Mouse (Mus musculus) MEL (cell line): ENCODE measurements around the gene Abcc9. TPM values are rescaled to one million over a fixed set of nuclear protein-coding genes. Genes with fewer than 3 reads are reported as not detected.

Experiments used
- DNase-seq: peaks from one replicate; pipeline ENCODE4 v3.0.0; 2011; ENCODE audit warnings: low read depth, low spot score
- H3K27ac ChIP-seq: 2 replicates; pipeline ENCODE4 v1.5.1; 2012; ENCODE audit warnings: low read depth, mild to moderate bottlenecking, control low read depth, low read length, moderate library complexity; ENCODE audit not compliant: control insufficient read depth
- H3K27me3 ChIP-seq, 2 experiments: fragments of 150-350 bp in 1 of 2; sonication (generic) in 1 of 2; 2 replicates each; pipeline ENCODE4 v1.6.1; 2012; ENCODE audit warnings: low read length in 2 of 2, mild to moderate bottlenecking in 2 of 2, improper control_type of control experiment in 1 of 2, moderate library complexity in 1 of 2; ENCODE audit not compliant: insufficient read depth in 2 of 2, control insufficient read depth in 1 of 2
- H3K36me3 ChIP-seq, 2 experiments: 2 replicates each; pipeline ENCODE4 v1.6.1; 2012 to 2014; ENCODE audit warnings: low read length in 2 of 2, improper control_type of control experiment in 1 of 2, inconsistent platforms in 1 of 2, mild to moderate bottlenecking in 1 of 2; ENCODE audit not compliant: insufficient read depth in 2 of 2, control insufficient read depth in 1 of 2
- H3K4me1 ChIP-seq, 2 experiments: fragments of 150-350 bp in 1 of 2; sonication (generic) in 1 of 2; 2 replicates each; pipeline ENCODE4 v1.6.1; 2012; ENCODE audit warnings: low read length in 2 of 2, improper control_type of control experiment in 1 of 2, mild to moderate bottlenecking in 1 of 2; ENCODE audit not compliant: insufficient read depth in 2 of 2, control insufficient read depth in 1 of 2
- H3K4me3 ChIP-seq, 2 experiments: fragments of 150-350 bp in 1 of 2; sonication (generic) in 1 of 2; 2 replicates each; pipeline ENCODE4 v1.5.1; 2012; ENCODE audit warnings: low read depth in 2 of 2, low read length in 2 of 2, mild to moderate bottlenecking in 2 of 2, moderate library complexity in 2 of 2, control low read depth in 1 of 2, improper control_type of control experiment in 1 of 2; ENCODE audit not compliant: control insufficient read depth in 1 of 2, insufficient read depth in 1 of 2
- H3K79me2 ChIP-seq: 2 replicates; pipeline ENCODE4 v1.6.1; 2012; ENCODE audit warnings: mild to moderate bottlenecking, low read length, moderate library complexity; ENCODE audit not compliant: control insufficient read depth, poor library complexity, insufficient read depth
- H3K9ac ChIP-seq: 2 replicates; pipeline ENCODE4 v1.6.1; 2012; ENCODE audit warnings: low read depth, mild to moderate bottlenecking, control low read depth, low read length, moderate library complexity; ENCODE audit not compliant: control insufficient read depth, poor library complexity, severe bottlenecking
- H3K9me3 ChIP-seq: fragments of 150-350 bp; sonication (generic); replicated peaks from 2 replicates; pipeline ENCODE4 v1.6.1; 2012; ENCODE audit warnings: mild to moderate bottlenecking, low read length, improper control_type of control experiment, moderate library complexity; ENCODE audit not compliant: insufficient read depth
- CHD1 ChIP-seq: IDR thresholded peaks from 2 replicates; pipeline ENCODE4 v1.6.1; 2012; ENCODE audit warnings: low read depth, mild to moderate bottlenecking, inconsistent platforms, low read length, improper control_type of control experiment
- CTCF ChIP-seq, 3 experiments: IDR thresholded peaks in 2 of 3; conservative IDR thresholded peaks in 1 of 3; 2 replicates each; pipeline ENCODE4 v1.5.1; 2011 to 2012; ENCODE audit warnings: low read length in 3 of 3, low read depth in 2 of 3, mild to moderate bottlenecking in 2 of 3, improper control_type of control experiment in 1 of 3, inconsistent platforms in 1 of 3, mixed read lengths in 1 of 3, moderate library complexity in 1 of 3; ENCODE audit not compliant: control insufficient read depth in 1 of 3, insufficient read depth in 1 of 3, poor library complexity in 1 of 3, severe bottlenecking in 1 of 3
- EP300 ChIP-seq, 2 experiments: IDR thresholded peaks; 2 replicates each; pipeline ENCODE4 v1.6.1; 2011; ENCODE audit warnings: improper control_type of control experiment in 2 of 2, low read length in 2 of 2, low read depth in 1 of 2, mild to moderate bottlenecking in 1 of 2
- GABPA ChIP-seq: IDR thresholded peaks from 2 replicates; pipeline ENCODE4 v1.6.1; 2012; ENCODE audit warnings: low read depth, mild to moderate bottlenecking, inconsistent platforms, low read length, improper control_type of control experiment, moderate library complexity
- GATA1 ChIP-seq: IDR thresholded peaks from 2 replicates; pipeline ENCODE4 v1.6.1; 2011; ENCODE audit warnings: low read depth, low read length, improper control_type of control experiment
- HCFC1 ChIP-seq: IDR thresholded peaks from 2 replicates; pipeline ENCODE4 v1.6.1; 2012; ENCODE audit warnings: low read depth, mild to moderate bottlenecking, inconsistent platforms, low read length, improper control_type of control experiment, moderate library complexity
- KAT2A ChIP-seq: conservative IDR thresholded peaks from 2 replicates; pipeline ENCODE4 v1.6.1; 2012; ENCODE audit warnings: low read depth, low read length, improper control_type of control experiment, inconsistent platforms
- MAFK ChIP-seq: IDR thresholded peaks from 2 replicates; pipeline ENCODE4 v1.6.1; 2011; ENCODE audit warnings: low read depth, mild to moderate bottlenecking, low read length, improper control_type of control experiment, borderline replicate concordance
- MAX ChIP-seq: IDR thresholded peaks from 2 replicates; pipeline ENCODE4 v1.6.1; 2011; ENCODE audit warnings: low read length, improper control_type of control experiment
- MAZ ChIP-seq: IDR thresholded peaks from 2 replicates; pipeline ENCODE4 v1.6.1; 2012; ENCODE audit warnings: low read depth, mild to moderate bottlenecking, inconsistent platforms, low read length, improper control_type of control experiment
- MXI1 ChIP-seq: IDR thresholded peaks from 2 replicates; pipeline ENCODE4 v1.6.1; 2011; ENCODE audit warnings: mild to moderate bottlenecking, low read depth, low read length, improper control_type of control experiment
- MYC ChIP-seq: IDR thresholded peaks from 2 replicates; pipeline ENCODE4 v1.6.1; 2011; ENCODE audit warnings: low read depth, mild to moderate bottlenecking, low read length, improper control_type of control experiment, moderate library complexity
- NRF1 ChIP-seq: IDR thresholded peaks from 2 replicates; pipeline ENCODE4 v1.6.1; 2014; ENCODE audit warnings: low read depth, mild to moderate bottlenecking, inconsistent platforms, low read length, improper control_type of control experiment, moderate library complexity; ENCODE audit not compliant: poor library complexity, insufficient read depth, severe bottlenecking
- POLR2A ChIP-seq, 2 experiments: IDR thresholded peaks; 2 replicates each; pipeline ENCODE4 v1.6.1; 2011 to 2012; ENCODE audit warnings: low read length in 2 of 2, mild to moderate bottlenecking in 2 of 2, control low read depth in 1 of 2, improper control_type of control experiment in 1 of 2, low read depth in 1 of 2, moderate library complexity in 1 of 2; ENCODE audit not compliant: control insufficient read depth in 1 of 2, insufficient read depth in 1 of 2, poor library complexity in 1 of 2
- POLR2AphosphoS2 ChIP-seq: IDR thresholded peaks from 2 replicates; pipeline ENCODE4 v1.6.1; 2011; ENCODE audit warnings: low read length, improper control_type of control experiment
- POLR2AphosphoS5 ChIP-seq: IDR thresholded peaks from 2 replicates; pipeline ENCODE4 v1.6.1; 2012; ENCODE audit warnings: low read depth, borderline replicate concordance, mild to moderate bottlenecking, inconsistent platforms, low read length, moderate library complexity, mixed read lengths
- RAD21 ChIP-seq: IDR thresholded peaks from 2 replicates; pipeline ENCODE4 v1.6.1; 2011; ENCODE audit warnings: mild to moderate bottlenecking, low read depth, low read length, improper control_type of control experiment
- RCOR1 ChIP-seq: IDR thresholded peaks from 2 replicates; pipeline ENCODE4 v1.6.1; 2012; ENCODE audit warnings: low read depth, mild to moderate bottlenecking, inconsistent platforms, low read length, improper control_type of control experiment
- SIN3A ChIP-seq: IDR thresholded peaks from 2 replicates; pipeline ENCODE4 v1.6.1; 2012; ENCODE audit warnings: low read length, improper control_type of control experiment, inconsistent platforms
- SMC3 ChIP-seq: IDR thresholded peaks from 2 replicates; pipeline ENCODE4 v1.6.1; 2011; ENCODE audit warnings: low read depth, low read length, improper control_type of control experiment
- TAL1 ChIP-seq: IDR thresholded peaks from 2 replicates; pipeline ENCODE4 v1.6.1; 2012; ENCODE audit warnings: mild to moderate bottlenecking, inconsistent platforms, low read length, moderate library complexity, mixed read lengths
- TBP ChIP-seq: IDR thresholded peaks from 2 replicates; pipeline ENCODE4 v1.8.0; 2011; ENCODE audit warnings: low read depth, low read length, improper control_type of control experiment
- TCF12 ChIP-seq: IDR thresholded peaks from 2 replicates; pipeline ENCODE4 v1.6.1; 2014; ENCODE audit warnings: low read depth, mild to moderate bottlenecking, inconsistent platforms, low read length, improper control_type of control experiment, moderate library complexity
- UBTF ChIP-seq: IDR thresholded peaks from 2 replicates; pipeline ENCODE4 v1.6.1; 2012; ENCODE audit warnings: low read depth, mild to moderate bottlenecking, inconsistent platforms, low read length, improper control_type of control experiment, moderate library complexity, borderline replicate concordance; ENCODE audit not compliant: insufficient read depth
- USF1 ChIP-seq: IDR thresholded peaks from 2 replicates; pipeline ENCODE4 v1.6.1; 2014; ENCODE audit warnings: low read depth, mild to moderate bottlenecking, inconsistent platforms, low read length, improper control_type of control experiment, moderate library complexity
- USF2 ChIP-seq, 2 experiments: IDR thresholded peaks; 2 replicates each; pipeline ENCODE4 v1.6.1; 2011 to 2012; ENCODE audit warnings: improper control_type of control experiment in 2 of 2, low read length in 2 of 2, borderline replicate concordance in 1 of 2, inconsistent platforms in 1 of 2, low read depth in 1 of 2, mild to moderate bottlenecking in 1 of 2; ENCODE audit not compliant: insufficient read depth in 1 of 2
- ZC3H11A ChIP-seq: IDR thresholded peaks from 2 replicates; pipeline ENCODE4 v1.6.1; 2012; ENCODE audit warnings: low read depth, mild to moderate bottlenecking, inconsistent platforms, low read length, improper control_type of control experiment
- ZKSCAN1 ChIP-seq: IDR thresholded peaks from 2 replicates; pipeline ENCODE4 v1.6.1; 2012; ENCODE audit warnings: low read depth, mild to moderate bottlenecking, inconsistent platforms, low read length, improper control_type of control experiment, moderate library complexity
- ZMIZ1 ChIP-seq: IDR thresholded peaks from 2 replicates; pipeline ENCODE4 v1.6.1; 2012; ENCODE audit warnings: low read depth, mild to moderate bottlenecking, inconsistent platforms, low read length, improper control_type of control experiment, moderate library complexity
- polyA plus RNA-seq, 2 experiments: library from polyadenylated mRNA; stranded (reverse) in 1 of 2; unstranded in 1 of 2; fragments of >175 nt in 1 of 2; fragments of >200 nt in 1 of 2; gene quantifications; 2 replicates each; pipeline versions ENCODE4 v1.2.1 to v1.2.4; 2012; ENCODE audit warnings: low replicate concordance in 2 of 2, low read depth in 1 of 2; ENCODE audit not compliant: insufficient read length in 2 of 2, insufficient read depth in 1 of 2, missing spikeins in 1 of 2
- total RNA-seq: library from RNA; depleted of rRNA; stranded (reverse); fragments of 300-350 nt; gene quantifications from 2 replicates; pipeline ENCODE4 v1.2.3, GENCODE M21; 2012

Gene Abcc9
- total and polyA plus RNA-seq, 3 experiments, result not detected

GRCm38 (mm10) chr6:142570046-142570770, 131.9 kb downstream of the Abcc9 start:
- no peaks in the 10 kb centered on the region for H3K9me3 ChIP-seq
- H3K9ac ChIP-seq, result no peak overlapping the region
- H3K27ac ChIP-seq, result no peak overlapping the region
- DNase-seq, result no peak
- H3K4me1 ChIP-seq, result no peaks in the 10 kb centered on the region
- no peaks in the 10 kb centered on the region for H3K79me2 ChIP-seq
- no peaks in the 10 kb centered on the region for H3K36me3 ChIP-seq
- TF ChIP-seq EP300 (IDR thresholded peaks at IDR 0.05; ENCODE audit: low read depth in 1 of 2, low read length in 2 of 2) (no peak), USF1 (no peak), CHD1 (no peak), KAT2A (no peak), RAD21 (no peak), ZC3H11A (no peak), MXI1 (no peak), SMC3 (no peak), MAZ (no peak), POLR2A (IDR thresholded peaks at IDR 0.05; ENCODE audit: control insufficient read depth in 1 of 2, insufficient read depth in 1 of 2, low read depth in 1 of 2, low read length in 2 of 2, poor library complexity in 1 of 2) (no peak), POLR2AphosphoS5 (no peak), CTCF (IDR thresholded peaks at IDR 0.05 in 2 of 3, conservative IDR thresholded peaks at IDR 0.05 in 1 of 3; ENCODE audit: control insufficient read depth in 1 of 3, insufficient read depth in 1 of 3, low read depth in 2 of 3, low read length in 3 of 3, poor library complexity in 1 of 3, severe bottlenecking in 1 of 3) (no peak), MAX (no peak), TBP (no peak), ZKSCAN1 (no peak), MAFK (no peak)
- TF ChIP-seq, all 39 proteins: peak for 0
- Histone ChIP-seq H3K4me3 (no peak overlapping the region), H3K27me3 (no peaks in the 10 kb centered on the region)

- TF ChIP-seq HCFC1 (no peak), TAL1 (no peak), UBTF (no peak), POLR2A (IDR thresholded peaks at IDR 0.05; ENCODE audit: control insufficient read depth in 1 of 2, insufficient read depth in 1 of 2, low read depth in 1 of 2, low read length in 2 of 2, poor library complexity in 1 of 2) (no peak), ZMIZ1 (no peak), MAX (no peak), TCF12 (no peak), ZC3H11A (no peak), GABPA (no peak), POLR2AphosphoS5 (no peak), RCOR1 (no peak), RAD21 (no peak), POLR2AphosphoS2 (no peak), GATA1 (no peak), SIN3A (no peak), MYC (no peak), NRF1 (no peak), USF2 (IDR thresholded peaks at IDR 0.05; ENCODE audit: borderline replicate concordance in 1 of 2, insufficient read depth in 1 of 2, low read depth in 1 of 2, low read length in 2 of 2) (no peak), MAZ (no peak)
- Histone ChIP-seq H3K27ac (no peak overlapping the region), H3K9me3 (no peaks in the 10 kb centered on the region), H3K4me3 (no peak overlapping the region), H3K4me1 (no peaks in the 10 kb centered on the region), H3K9ac (no peak overlapping the region), H3K27me3 (no peaks in the 10 kb centered on the region), H3K36me3 (no peaks in the 10 kb centered on the region), H3K79me2 (no peaks in the 10 kb centered on the region)
- no peak for DNase-seq
These were observed 133.3 kb downstream of the Abcc9 start for GRCm38 (mm10) chr6:142568713-142569357.
